Mouse (Mus musculus) cerebellum, adult 9-10 months (tissue): ENCODE measurements around the gene Pklr.

Experiments
- DNase-seq: peaks from one replicate; pipeline ENCODE4 v3.0.0; 2022

Gene Pklr

GRCm38 (mm10) chr3:89135958-89136357, at the start of gene Pklr:
Gene Pklr (plus strand): TSS chr3:89136142.
- DNase-seq: no peak

- DNase-seq: peak; percentile 84
Measured at GRCm38 (mm10) chr3:89087338-89088110, 48.4 kb upstream of the Pklr start.

GRCm38 (mm10) chr3:89088974-89089373, 47.0 kb upstream of the Pklr start:
- DNase-seq: peak; percentile 47

- DNase-seq: peak; percentile 91
Measured at GRCm38 (mm10) chr3:89089882-89090591, 45.9 kb upstream of the Pklr start.

- peak; percentile 87 for DNase-seq
Measured at GRCm38 (mm10) chr3:89090694-89091655, 45.0 kb upstream of the Pklr start.

- DNase-seq: peak; percentile 61
Measured at GRCm38 (mm10) chr3:89091811-89092508, 44.0 kb upstream of the Pklr start.

GRCm38 (mm10) chr3:89092509-89093090, 43.3 kb upstream of the Pklr start:
- DNase-seq: no peak

GRCm38 (mm10) chr3:89093175-89093574, 42.8 kb upstream of the Pklr start, which contains the start of gene Rusc1:
Gene Rusc1 (minus strand): TSS chr3:89093311.
- peak; percentile 97 for DNase-seq

- DNase-seq: peak; percentile 46
Measured at GRCm38 (mm10) chr3:89094021-89094420, 41.9 kb upstream of the Pklr start.

GRCm38 (mm10) chr3:89100811-89101210, 35.1 kb upstream of the Pklr start, which contains the start of gene Gm43738:
Gene Gm43738 (minus strand): TSS chr3:89101099.
- DNase-seq: peak; percentile 62

GRCm38 (mm10) chr3:89101459-89101811, 34.5 kb upstream of the Pklr start:
- no peak for DNase-seq

GRCm38 (mm10) chr3:89101812-89102494, 34.0 kb upstream of the Pklr start, which contains the start of gene Fdps:
Gene Fdps (minus strand): TSS chr3:89101959.
- peak; percentile 99 for DNase-seq

- DNase-seq: no peak
Measured at GRCm38 (mm10) chr3:89102495-89103290, 33.2 kb upstream of the Pklr start.

- no peak for DNase-seq
Measured at GRCm38 (mm10) chr3:89103291-89103595, 32.7 kb upstream of the Pklr start.

GRCm38 (mm10) chr3:89106881-89107280, 29.1 kb upstream of the Pklr start:
- DNase-seq: no peak

- DNase-seq: no peak
Measured at GRCm38 (mm10) chr3:89107545-89107944, 28.4 kb upstream of the Pklr start.

- DNase-seq: no peak
Measured at GRCm38 (mm10) chr3:89108146-89108545, 27.8 kb upstream of the Pklr start.

- DNase-seq: no peak
Measured at GRCm38 (mm10) chr3:89113058-89113457, 22.9 kb upstream of the Pklr start.

GRCm38 (mm10) chr3:89115522-89115921, 20.4 kb upstream of the Pklr start:
- peak; percentile 30 for DNase-seq

GRCm38 (mm10) chr3:89123313-89123712, 12.6 kb upstream of the Pklr start:
- DNase-seq: no peak

GRCm38 (mm10) chr3:89124241-89124640, 11.7 kb upstream of the Pklr start:
- no peak for DNase-seq
